Mouse (Mus musculus): ENCODE measurements around the gene Plekhh3.

- TF ChIP-seq CTCF (IDR thresholded peaks at IDR 0.05; ENCODE audit: borderline replicate concordance, insufficient read depth, low read depth, low read length) (peak; percentile 62), POLR2A (IDR thresholded peaks at IDR 0.05; ENCODE audit: borderline replicate concordance, insufficient read depth, low read length) (no peak)
Observed at GRCm38 (mm10) chr11:101174851-101175628, 3.9 kb upstream of the Plekhh3 start, which contains the start of gene Ccr10.
